Mouse (Mus musculus): ENCODE results near the gene Zfp518a. TPM values are rescaled to one million over a fixed set of nuclear protein-coding genes. Genes with fewer than 3 reads are reported as not detected.

Zfp518a gene
- total and polyA plus RNA-seq, 3 experiments = 2.5 to 22.0 (median 3.1) TPM

- TF ChIP-seq POLR2AphosphoS2 (IDR thresholded peaks at IDR 0.05; ENCODE audit: low read length) = no peak
- no peak for TF ChIP-seq MEF2A (IDR thresholded peaks at IDR 0.05; ENCODE audit: extremely low read depth, insufficient replicate concordance, low read depth, low read length, poor library complexity, severe bottlenecking)
- H3K9ac ChIP-seq (ENCODE audit: control insufficient read depth, low read depth, low read length, poor library complexity, severe bottlenecking) = no peak overlapping the region
- no peaks in the 10 kb centered on the region for H3K36me3 ChIP-seq (ENCODE audit: control insufficient read depth in 1 of 2, insufficient read depth in 2 of 2, low read length in 2 of 2)
- H3K27ac ChIP-seq (ENCODE audit: control insufficient read depth, low read depth, low read length) = no peak overlapping the region
- no peak overlapping the region for H3K4me3 ChIP-seq (ENCODE audit: control insufficient read depth in 1 of 2, insufficient read depth in 1 of 2, low read depth in 2 of 2, low read length in 2 of 2)
- no peaks in the 10 kb centered on the region for H3K79me2 ChIP-seq (ENCODE audit: control insufficient read depth, insufficient read depth, low read length, poor library complexity)
- no peaks in the 10 kb centered on the region for H3K4me1 ChIP-seq (ENCODE audit: control insufficient read depth in 1 of 2, insufficient read depth in 2 of 2, low read length in 2 of 2)
- DNase-seq (ENCODE audit: low read depth, low spot score) = peak; percentile 29
- H3K9me3 ChIP-seq (replicated peaks; ENCODE audit: insufficient read depth, low read length) = no peaks in the 10 kb centered on the region
- H3K27me3 ChIP-seq (ENCODE audit: control insufficient read depth in 1 of 2, insufficient read depth in 2 of 2, low read length in 2 of 2) = peaks cover 1 to 4% of the 10 kb centered on the region in 2 experiments
Measured at GRCm38 (mm10) chr19:40931581-40932369, 37.3 kb downstream of the Zfp518a start.

- Histone ChIP-seq H3K79me2 (ENCODE audit: control insufficient read depth, insufficient read depth, low read length, poor library complexity) (no peaks in the 10 kb centered on the region), H3K36me3 (ENCODE audit: control insufficient read depth in 1 of 2, insufficient read depth in 2 of 2, low read length in 2 of 2) (no peaks in the 10 kb centered on the region), H3K9me3 (replicated peaks; ENCODE audit: insufficient read depth, low read length) (no peaks in the 10 kb centered on the region), H3K4me1 (ENCODE audit: control insufficient read depth in 1 of 2, insufficient read depth in 2 of 2, low read length in 2 of 2) (no peaks in the 10 kb centered on the region), H3K27ac (ENCODE audit: control insufficient read depth, low read depth, low read length) (no peak overlapping the region), H3K4me3 (ENCODE audit: control insufficient read depth in 1 of 2, insufficient read depth in 1 of 2, low read depth in 2 of 2, low read length in 2 of 2) (no peak overlapping the region), H3K9ac (ENCODE audit: control insufficient read depth, low read depth, low read length, poor library complexity, severe bottlenecking) (no peak overlapping the region), H3K27me3 (ENCODE audit: control insufficient read depth in 1 of 2, insufficient read depth in 2 of 2, low read length in 2 of 2) (peaks cover 3% of the 10 kb centered on the region in 2 experiments)
- DNase-seq (ENCODE audit: low read depth, low spot score) = no peak
- no peak for TF ChIP-seq UBTF (IDR thresholded peaks at IDR 0.05; ENCODE audit: borderline replicate concordance, insufficient read depth, low read depth, low read length)
- TF ChIP-seq ZNF384 (IDR thresholded peaks at IDR 0.05; ENCODE audit: low read depth, low read length) = no peak
- TF ChIP-seq POLR2AphosphoS2 (IDR thresholded peaks at IDR 0.05; ENCODE audit: low read length) = no peak
- no peak for TF ChIP-seq ELF1 (IDR thresholded peaks at IDR 0.05; ENCODE audit: low read depth, low read length)
- no peak for TF ChIP-seq NELFE (IDR thresholded peaks at IDR 0.05; ENCODE audit: low read depth, low read length)
- no peak for TF ChIP-seq TAL1 (IDR thresholded peaks at IDR 0.05; ENCODE audit: low read length)
- TF ChIP-seq HCFC1 (IDR thresholded peaks at IDR 0.05; ENCODE audit: low read depth, low read length) = no peak
- TF ChIP-seq ETS1 (IDR thresholded peaks at IDR 0.05; ENCODE audit: low read depth, low read length) = no peak
- TF ChIP-seq EP300 (IDR thresholded peaks at IDR 0.05; ENCODE audit: low read depth in 1 of 2, low read length in 2 of 2) = no peak
Measured at GRCm38 (mm10) chr19:40935376-40935775, 40.9 kb downstream of the Zfp518a start.

GRCm38 (mm10) chr19:40936038-40936437 is 41.5 kb downstream of the Zfp518a start:
- DNase-seq (ENCODE audit: low read depth, low spot score) = no peak
- no peaks in the 10 kb centered on the region for H3K36me3 ChIP-seq (ENCODE audit: control insufficient read depth in 1 of 2, insufficient read depth in 2 of 2, low read length in 2 of 2)
- TF ChIP-seq RCOR1 (IDR thresholded peaks at IDR 0.05; ENCODE audit: low read depth, low read length) (no peak), TBP (IDR thresholded peaks at IDR 0.05; ENCODE audit: low read depth, low read length) (no peak), CTCF (IDR thresholded peaks at IDR 0.05 in 2 of 3, conservative IDR thresholded peaks at IDR 0.05 in 1 of 3; ENCODE audit: control insufficient read depth in 1 of 3, insufficient read depth in 1 of 3, low read depth in 2 of 3, low read length in 3 of 3, poor library complexity in 1 of 3, severe bottlenecking in 1 of 3) (no peak), ZMIZ1 (IDR thresholded peaks at IDR 0.05; ENCODE audit: low read depth, low read length) (no peak), POLR2AphosphoS5 (IDR thresholded peaks at IDR 0.05; ENCODE audit: borderline replicate concordance, low read depth, low read length) (no peak), EP300 (IDR thresholded peaks at IDR 0.05; ENCODE audit: low read depth in 1 of 2, low read length in 2 of 2) (no peak), SIN3A (IDR thresholded peaks at IDR 0.05; ENCODE audit: low read length) (no peak), CHD2 (IDR thresholded peaks at IDR 0.05; ENCODE audit: low read length) (no peak)
- no peak overlapping the region for H3K4me3 ChIP-seq (ENCODE audit: control insufficient read depth in 1 of 2, insufficient read depth in 1 of 2, low read depth in 2 of 2, low read length in 2 of 2)
- H3K4me1 ChIP-seq (ENCODE audit: control insufficient read depth in 1 of 2, insufficient read depth in 2 of 2, low read length in 2 of 2) = no peaks in the 10 kb centered on the region
- H3K9ac ChIP-seq (ENCODE audit: control insufficient read depth, low read depth, low read length, poor library complexity, severe bottlenecking) = no peak overlapping the region
- H3K9me3 ChIP-seq (replicated peaks; ENCODE audit: insufficient read depth, low read length) = no peaks in the 10 kb centered on the region
- H3K79me2 ChIP-seq (ENCODE audit: control insufficient read depth, insufficient read depth, low read length, poor library complexity) = no peaks in the 10 kb centered on the region
- H3K27ac ChIP-seq (ENCODE audit: control insufficient read depth, low read depth, low read length) = no peak overlapping the region
- H3K27me3 ChIP-seq (ENCODE audit: control insufficient read depth in 1 of 2, insufficient read depth in 2 of 2, low read length in 2 of 2) = peaks cover 3% of the 10 kb centered on the region in 2 experiments
